Mouse (Mus musculus) heart, postnatal 10 days (tissue): ENCODE measurements around the gene Dscaml1. TPM values are rescaled to one million over a fixed set of nuclear protein-coding genes. Genes with fewer than 3 reads are reported as not detected.
A peak's percentile ranks its signal among the peaks of the same experiment; 100 is the strongest.

Experiments
- DNase-seq, 2 experiments: peaks; one replicate each; pipeline ENCODE4 v3.0.0; 2021
- intact Hi-C: fragments of 180-260 bp; cut with DNase I; formaldehyde crosslinking; loops from one replicate; pipeline ENCODE4 v1.15.1; 2025
- total RNA-seq, 2 experiments: library from RNA; stranded (reverse); gene quantifications; 2 replicates each; pipeline ENCODE4 v1.2.3; 2021

Gene Dscaml1
- total RNA-seq, 2 experiments from 2014 or later: not detected

DNA sequence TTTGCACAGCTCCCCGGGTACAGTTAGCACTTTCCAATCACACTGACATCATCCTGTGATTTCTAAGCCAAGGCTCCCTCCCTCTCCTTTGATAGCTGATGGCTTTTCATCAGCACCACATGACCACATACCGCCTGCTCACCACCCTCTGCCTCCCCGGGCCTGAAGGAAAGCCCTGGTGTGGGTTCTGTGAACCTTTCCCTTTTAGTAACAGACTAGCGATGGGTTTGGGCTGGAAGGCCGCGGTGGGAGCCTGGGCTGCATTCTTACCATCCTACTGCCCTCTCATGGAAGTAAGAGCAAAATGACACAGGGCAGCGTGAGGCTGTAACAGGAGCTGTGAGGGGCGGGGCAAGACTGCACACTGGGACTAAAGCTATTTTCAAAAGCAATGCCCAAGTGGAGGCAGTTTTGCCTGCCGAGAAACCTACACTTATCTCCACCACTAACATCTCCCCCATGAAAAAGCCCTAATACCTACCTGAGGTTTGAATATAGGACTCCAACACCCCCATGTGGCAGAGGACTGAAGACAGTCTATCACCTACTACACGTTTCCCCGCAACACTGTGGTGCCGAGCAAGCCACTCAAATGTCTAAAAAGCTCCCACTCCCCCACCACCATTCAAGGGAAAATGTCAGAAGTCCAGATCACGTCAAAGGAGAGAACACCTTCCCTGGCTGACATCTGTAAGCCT is 372.2 kb downstream of the Dscaml1 start:
- intact Hi-C loops: no loop called here
- DNase-seq: peak; percentile 25 to 41

DNA sequence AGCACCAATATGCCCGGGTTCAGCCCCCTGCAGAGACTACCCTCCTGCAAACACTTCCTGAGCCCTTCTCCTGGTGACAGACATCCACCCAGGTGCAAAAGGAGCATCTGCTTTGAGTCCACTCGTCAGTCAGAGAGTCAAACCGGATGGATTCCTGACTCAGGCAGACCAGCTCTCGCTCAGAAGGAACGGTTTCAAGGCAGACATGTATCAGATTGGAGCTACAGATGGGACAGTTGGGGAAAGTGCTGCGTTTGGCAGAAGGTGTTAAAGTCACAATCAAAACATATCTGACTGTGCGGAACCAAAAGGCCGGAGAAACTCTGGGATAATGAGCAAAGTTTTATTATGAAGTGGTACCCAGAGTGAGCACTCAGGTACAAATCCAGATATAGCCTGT is 373.0 kb downstream of the Dscaml1 start:
- intact Hi-C loops: no loop called here
- DNase-seq: no peak

Other genes with a start within 250 kb of the Dscaml1 start
- gene BC049352, start 244.6 kb upstream of the Dscaml1 start, total RNA-seq: not detected
- gene Tmprss4, start 222.5 kb upstream of the Dscaml1 start, total RNA-seq: not detected
- 1 to 10 TPM; 1.3 TPM for gene Il10ra, start 157.5 kb upstream of the Dscaml1 start, total RNA-seq
- gene Tmprss13, start 107.5 kb upstream of the Dscaml1 start, total RNA-seq: 1 to 10 TPM in 1 of 2 experiments, under 1 TPM in 1; 0.50 to 1.3 TPM
- gene Fxyd6, start 56.4 kb upstream of the Dscaml1 start, total RNA-seq: 10 to 100 TPM; 25.5 to 31.0 TPM
- gene Fxyd2, start 27.0 kb upstream of the Dscaml1 start, total RNA-seq: under 1 TPM; 0.60 to 0.92 TPM